Mouse (Mus musculus): Measurements from ENCODE around the gene Csf2rb2. TPM values are rescaled to one million over a fixed set of nuclear protein-coding genes. Genes with fewer than 3 reads are reported as not detected.
"Not testable (repeated sequence)": the region's sequence is repeated elsewhere in the genome, so short reads cannot be mapped to it uniquely, and the experiment has no call there.

The Csf2rb2 gene
- polyA plus RNA-seq (2015; fragmentation: Nextera tagmentation; extraction: Ambion mirVana) = 1.2 and 1.5 TPM in 2 replicates

DNA sequence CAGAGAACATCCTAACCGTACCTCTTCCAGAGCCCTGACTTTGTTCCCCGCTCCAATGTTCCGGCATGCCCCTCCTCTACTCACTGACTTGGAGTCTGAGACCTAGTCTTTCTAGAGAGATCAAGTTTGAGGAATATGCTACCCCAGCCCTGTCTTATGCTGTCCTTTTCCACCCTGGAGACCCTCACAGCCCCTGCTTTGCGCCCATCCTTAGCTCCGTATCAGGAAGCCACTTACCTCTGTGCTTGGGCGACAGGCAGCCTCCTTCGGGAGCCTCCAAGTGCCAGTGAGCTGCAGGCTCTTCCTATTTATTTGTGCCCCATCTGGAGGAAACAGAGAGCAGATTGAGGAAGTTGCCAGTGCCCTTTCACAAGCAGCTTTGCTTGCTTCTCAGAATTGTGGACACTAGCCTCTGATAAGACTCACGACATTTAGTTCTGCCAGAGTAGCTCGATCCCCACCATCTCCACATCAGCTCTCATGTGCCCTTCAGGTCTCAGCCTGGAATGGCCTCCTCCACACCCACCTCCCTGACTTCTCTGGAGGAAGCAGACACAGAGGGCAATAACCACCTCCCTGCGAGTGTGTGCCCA lies at the start of gene Csf2rb2:
Gene Csf2rb2, minus strand, starts transcription at position 381 of the 593 bp plus-strand sequence.
- H3K36me3 ChIP-seq = no peaks in the 10 kb centered on the region
- no peaks in the 10 kb centered on the region for H3K4me1 ChIP-seq
- no peak within 1 kb of the TSS for H3K27ac ChIP-seq (replicated peaks)
- no peak within 1 kb of the TSS for H3K9ac ChIP-seq
- no peak within 1 kb of the TSS for H3K4me3 ChIP-seq (replicated peaks)
- no peaks in the 10 kb centered on the region for H3K9me3 ChIP-seq (replicated peaks)
- H3K4me2 ChIP-seq (replicated peaks) = no peak within 1 kb of the TSS
- WGBS = 76% methylated on average over 10 of the region's 10 CpGs
- H3K27me3 ChIP-seq = no peaks in the 10 kb centered on the region
- no peak for ATAC-seq (ENCODE audit: insufficient number of reproducible peaks, low FRiP score, low TSS enrichment, low read depth)

DNA sequence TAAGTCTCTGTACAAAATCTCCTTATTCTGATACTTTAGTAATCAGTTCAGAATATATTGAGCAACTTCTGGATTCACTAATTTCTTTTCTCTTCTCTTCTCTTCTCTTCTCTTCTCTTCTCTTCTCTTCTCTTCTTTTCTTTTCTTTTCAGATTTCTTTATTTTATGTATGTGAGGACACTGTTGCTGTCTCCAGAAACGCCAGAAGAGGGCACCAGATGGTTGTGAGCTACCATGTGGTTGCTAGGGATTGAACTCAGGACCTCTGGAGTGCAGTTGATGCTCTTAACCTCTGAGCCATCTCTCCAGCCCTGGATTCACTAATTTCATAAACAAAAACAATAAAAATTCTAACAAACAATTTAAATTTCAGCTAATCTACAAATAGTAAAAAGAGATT lies 49.4 kb upstream of the Csf2rb2 start:
- Histone ChIP-seq H3K36me3 (no peaks in the 10 kb centered on the region), H3K27me3 (no peaks in the 10 kb centered on the region), H3K4me3 (replicated peaks) (no peak overlapping the region), H3K9ac (no peak overlapping the region), H3K4me1 (no peaks in the 10 kb centered on the region), H3K27ac (replicated peaks) (no peak overlapping the region), H3K4me2 (replicated peaks) (no peak overlapping the region), H3K9me3 (replicated peaks) (no peaks in the 10 kb centered on the region)
- ATAC-seq (ENCODE audit: insufficient number of reproducible peaks, low FRiP score, low TSS enrichment, low read depth) = no peak
- 0% methylated on average over 1 of the region's 1 CpGs for WGBS

DNA sequence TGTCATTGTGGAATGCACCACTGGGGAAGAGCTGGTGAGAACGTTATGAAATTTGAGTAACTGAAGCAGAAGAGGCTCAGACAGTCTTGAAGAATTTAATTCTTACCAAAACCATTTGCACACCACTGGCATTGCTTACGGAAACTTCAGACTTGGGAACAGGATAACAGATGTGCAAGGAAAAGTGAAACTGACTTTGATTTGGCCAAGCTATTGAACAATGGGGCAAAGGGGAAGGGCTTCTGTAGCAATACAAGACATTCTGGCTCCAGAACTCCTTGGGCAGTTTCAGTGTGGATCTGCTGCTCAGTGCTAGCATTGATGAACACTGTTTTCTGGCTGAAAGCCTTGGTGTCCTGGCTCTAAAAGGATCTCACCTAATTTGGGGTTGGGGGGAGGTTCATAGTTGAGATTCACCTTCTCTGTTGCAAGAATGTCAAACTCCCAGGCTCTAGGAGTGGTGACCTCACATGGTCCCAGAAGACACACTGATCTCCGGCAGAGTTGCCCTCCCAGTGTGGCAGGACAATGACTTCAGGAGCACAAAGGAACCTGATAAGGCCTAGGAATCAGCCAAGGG lies 46.2 kb upstream of the Csf2rb2 start:
- no peak for ATAC-seq (ENCODE audit: insufficient number of reproducible peaks, low FRiP score, low TSS enrichment, low read depth)
- H3K36me3 ChIP-seq = no peaks in the 10 kb centered on the region
- no peaks in the 10 kb centered on the region for H3K27me3 ChIP-seq
- H3K4me1 ChIP-seq = no peaks in the 10 kb centered on the region
- H3K4me2 ChIP-seq (replicated peaks) = no peak overlapping the region
- H3K4me3 ChIP-seq (replicated peaks) = no peak overlapping the region
- no peak overlapping the region for H3K27ac ChIP-seq (replicated peaks)
- H3K9me3 ChIP-seq (replicated peaks) = no peaks in the 10 kb centered on the region
- WGBS = 40% methylated on average over 3 of the region's 3 CpGs
- H3K9ac ChIP-seq = no peak overlapping the region

DNA sequence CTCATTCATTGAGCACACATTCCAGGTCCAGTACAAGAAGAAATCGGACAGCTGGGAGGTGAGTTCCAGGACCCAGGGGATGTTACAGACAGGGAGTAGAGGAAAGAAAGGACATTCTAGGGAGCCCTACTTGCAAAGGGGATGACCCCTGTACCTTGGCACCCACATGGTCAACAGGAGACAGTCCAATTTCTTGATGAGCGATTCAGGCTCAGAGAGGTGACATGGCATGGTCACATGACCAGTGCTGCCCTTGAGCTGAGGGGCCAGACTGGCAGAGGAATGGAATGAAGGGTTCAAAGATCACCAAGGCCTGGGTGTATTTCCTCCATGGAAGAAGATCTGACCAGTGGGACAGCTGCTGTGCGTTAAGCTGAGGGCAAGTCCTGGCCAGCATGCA lies 39.0 kb upstream of the Csf2rb2 start:
- H3K4me2 ChIP-seq (replicated peaks) = no peak overlapping the region
- H3K9me3 ChIP-seq (replicated peaks) = no peaks in the 10 kb centered on the region
- no peak overlapping the region for H3K27ac ChIP-seq (replicated peaks)
- WGBS = 82% methylated on average over 3 of the region's 3 CpGs
- ATAC-seq (ENCODE audit: insufficient number of reproducible peaks, low FRiP score, low TSS enrichment, low read depth) = no peak
- no peaks in the 10 kb centered on the region for H3K36me3 ChIP-seq
- H3K27me3 ChIP-seq = no peaks in the 10 kb centered on the region
- no peak overlapping the region for H3K9ac ChIP-seq
- no peak overlapping the region for H3K4me3 ChIP-seq (replicated peaks)
- H3K4me1 ChIP-seq = no peaks in the 10 kb centered on the region

DNA sequence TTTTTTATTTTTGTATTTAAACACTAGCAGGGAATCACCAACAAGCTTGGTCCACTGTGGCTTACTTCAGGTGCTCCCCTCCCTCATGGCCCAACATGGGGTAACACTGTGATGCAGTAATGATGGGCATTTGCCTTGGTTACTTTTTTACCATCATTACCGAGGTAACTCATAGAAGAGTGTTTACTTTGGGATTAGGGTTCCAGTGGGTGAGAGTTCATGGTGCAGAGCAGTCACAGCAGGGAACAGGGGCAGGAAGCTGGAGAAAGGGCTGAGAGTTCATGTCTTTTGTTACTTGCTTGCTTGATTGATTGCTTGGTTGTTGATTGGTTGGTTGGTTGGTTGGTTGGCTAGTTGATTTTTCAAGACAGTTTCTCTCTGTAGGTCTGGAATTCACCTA lies 38.2 kb upstream of the Csf2rb2 start:
- Histone ChIP-seq H3K4me2 (replicated peaks) (no peak overlapping the region), H3K27me3 (no peaks in the 10 kb centered on the region), H3K4me1 (no peaks in the 10 kb centered on the region), H3K9me3 (replicated peaks) (no peaks in the 10 kb centered on the region), H3K36me3 (no peaks in the 10 kb centered on the region), H3K4me3 (replicated peaks) (no peak overlapping the region), H3K27ac (replicated peaks) (no peak overlapping the region), H3K9ac (no peak overlapping the region)
- WGBS = 48% methylated on average over 1 of the region's 1 CpGs
- ATAC-seq (ENCODE audit: insufficient number of reproducible peaks, low FRiP score, low TSS enrichment, low read depth) = no peak

DNA sequence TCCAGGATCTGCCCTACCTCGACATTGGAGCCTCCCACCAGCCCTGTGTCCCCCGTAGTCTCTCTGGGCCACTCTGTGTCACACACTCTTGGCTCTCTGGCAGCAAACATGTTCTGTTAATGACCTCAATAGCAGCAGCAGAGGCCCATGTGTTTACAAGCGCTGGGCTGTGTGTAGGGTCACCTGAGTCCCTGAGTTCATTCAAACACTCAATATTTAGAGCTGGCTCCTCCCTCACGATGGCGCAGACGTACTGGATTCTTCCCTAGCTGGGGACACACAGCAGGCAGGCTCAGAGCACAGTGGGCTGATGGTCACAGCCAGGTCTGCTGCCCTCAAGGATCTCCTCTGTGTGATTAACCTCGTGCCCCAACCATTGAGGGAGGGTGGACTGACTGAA lies 35.4 kb upstream of the Csf2rb2 start:
- not testable (repeated sequence) for H3K4me3 ChIP-seq (replicated peaks); H3K27ac ChIP-seq (replicated peaks); H3K4me1 ChIP-seq; ATAC-seq (ENCODE audit: insufficient number of reproducible peaks, low FRiP score, low TSS enrichment, low read depth); H3K36me3 ChIP-seq; H3K27me3 ChIP-seq; H3K9me3 ChIP-seq (replicated peaks); H3K9ac ChIP-seq; H3K4me2 ChIP-seq (replicated peaks)
- 55% methylated on average over 7 of the region's 7 CpGs for WGBS

DNA sequence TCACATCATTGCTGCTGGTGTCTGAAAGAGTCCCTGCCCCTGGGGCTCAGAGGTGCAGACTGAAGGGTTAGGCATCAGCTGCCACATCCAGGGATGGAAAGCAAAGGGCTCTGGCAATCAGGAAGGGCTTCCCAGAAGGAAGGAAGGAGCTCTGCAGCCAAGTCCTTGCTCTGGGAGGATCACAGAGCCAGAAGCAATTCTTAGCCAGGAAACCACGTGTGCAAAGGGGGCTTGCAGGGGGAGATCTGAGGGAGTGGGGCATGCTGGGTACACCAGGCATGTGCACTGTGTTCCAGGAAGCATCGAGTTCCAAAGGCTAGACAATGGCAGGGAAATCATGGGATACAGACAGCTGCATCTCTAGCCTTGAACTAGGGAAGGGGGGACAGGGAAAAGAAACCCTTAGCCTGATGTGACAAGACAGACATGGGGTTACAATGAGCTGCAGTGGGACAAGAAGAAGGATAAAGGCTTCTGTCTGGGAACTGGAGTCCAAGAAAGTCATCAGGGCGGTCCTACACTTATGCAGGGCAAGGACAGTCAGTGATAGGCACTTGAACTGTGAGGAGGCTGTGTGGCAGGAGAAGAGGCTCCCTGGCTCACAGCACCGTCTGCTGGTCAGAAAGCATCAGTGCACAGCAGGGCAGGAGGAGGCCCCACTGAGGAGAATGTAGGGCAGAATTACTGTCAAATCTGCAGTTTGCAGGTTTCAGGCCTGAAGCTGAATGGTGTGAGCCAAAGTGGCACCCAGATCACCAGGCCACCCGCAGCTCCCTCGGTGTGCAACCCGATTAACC lies 34.3 kb upstream of the Csf2rb2 start:
- H3K4me2 ChIP-seq (replicated peaks); H3K36me3 ChIP-seq; H3K9me3 ChIP-seq (replicated peaks); H3K4me3 ChIP-seq (replicated peaks); H3K27ac ChIP-seq (replicated peaks); H3K9ac ChIP-seq; ATAC-seq (ENCODE audit: insufficient number of reproducible peaks, low FRiP score, low TSS enrichment, low read depth); H3K27me3 ChIP-seq; H3K4me1 ChIP-seq: not testable (repeated sequence)
- 29% methylated on average over 7 of the region's 7 CpGs for WGBS

DNA sequence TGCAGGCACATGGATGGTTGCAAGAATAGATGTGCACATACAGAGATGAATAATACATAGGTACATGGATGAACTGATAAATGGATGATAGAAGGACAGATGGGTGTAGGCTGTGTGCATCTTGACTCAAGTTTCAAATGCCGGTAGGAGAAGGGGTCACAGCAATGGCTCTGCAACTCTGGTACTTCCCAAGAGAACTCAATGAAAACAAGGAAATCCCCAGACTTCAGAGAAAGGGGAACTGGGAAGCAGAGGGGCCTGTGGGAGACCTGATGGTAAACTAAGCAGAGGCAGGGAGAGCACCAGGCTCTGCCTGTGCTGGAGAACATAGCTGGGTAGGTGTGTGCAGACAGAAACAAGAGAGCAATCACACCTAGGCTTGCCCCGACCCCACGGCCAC lies 28.9 kb upstream of the Csf2rb2 start:
- Histone ChIP-seq H3K36me3 (no peaks in the 10 kb centered on the region), H3K9ac (no peak overlapping the region), H3K4me3 (replicated peaks) (no peak overlapping the region), H3K4me1 (no peaks in the 10 kb centered on the region), H3K4me2 (replicated peaks) (no peak overlapping the region), H3K27me3 (no peaks in the 10 kb centered on the region), H3K9me3 (replicated peaks) (no peaks in the 10 kb centered on the region), H3K27ac (replicated peaks) (no peak overlapping the region)
- ATAC-seq (ENCODE audit: insufficient number of reproducible peaks, low FRiP score, low TSS enrichment, low read depth) = no peak
- WGBS = 88% methylated on average over 3 of the region's 3 CpGs

DNA sequence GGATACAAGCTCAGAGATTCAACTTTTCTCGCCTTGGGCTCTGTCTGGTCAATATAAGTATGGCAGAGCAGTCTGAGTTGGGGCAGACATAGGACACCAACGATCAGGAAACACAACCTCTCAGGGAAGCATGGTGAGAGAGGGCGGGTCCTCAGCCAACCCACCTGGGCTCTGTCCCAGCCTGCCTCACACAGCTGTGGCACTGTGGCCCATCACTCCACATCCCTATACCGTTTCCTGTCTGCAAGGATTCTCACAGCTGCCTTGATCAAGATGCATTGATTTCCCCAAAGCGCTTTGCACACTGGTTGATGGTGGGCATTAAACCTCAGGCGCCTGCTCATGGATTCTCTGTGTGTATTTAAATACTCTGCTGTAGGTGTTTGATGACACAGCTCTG lies 27.5 kb upstream of the Csf2rb2 start:
- WGBS = 68% methylated on average over 6 of the region's 6 CpGs

DNA sequence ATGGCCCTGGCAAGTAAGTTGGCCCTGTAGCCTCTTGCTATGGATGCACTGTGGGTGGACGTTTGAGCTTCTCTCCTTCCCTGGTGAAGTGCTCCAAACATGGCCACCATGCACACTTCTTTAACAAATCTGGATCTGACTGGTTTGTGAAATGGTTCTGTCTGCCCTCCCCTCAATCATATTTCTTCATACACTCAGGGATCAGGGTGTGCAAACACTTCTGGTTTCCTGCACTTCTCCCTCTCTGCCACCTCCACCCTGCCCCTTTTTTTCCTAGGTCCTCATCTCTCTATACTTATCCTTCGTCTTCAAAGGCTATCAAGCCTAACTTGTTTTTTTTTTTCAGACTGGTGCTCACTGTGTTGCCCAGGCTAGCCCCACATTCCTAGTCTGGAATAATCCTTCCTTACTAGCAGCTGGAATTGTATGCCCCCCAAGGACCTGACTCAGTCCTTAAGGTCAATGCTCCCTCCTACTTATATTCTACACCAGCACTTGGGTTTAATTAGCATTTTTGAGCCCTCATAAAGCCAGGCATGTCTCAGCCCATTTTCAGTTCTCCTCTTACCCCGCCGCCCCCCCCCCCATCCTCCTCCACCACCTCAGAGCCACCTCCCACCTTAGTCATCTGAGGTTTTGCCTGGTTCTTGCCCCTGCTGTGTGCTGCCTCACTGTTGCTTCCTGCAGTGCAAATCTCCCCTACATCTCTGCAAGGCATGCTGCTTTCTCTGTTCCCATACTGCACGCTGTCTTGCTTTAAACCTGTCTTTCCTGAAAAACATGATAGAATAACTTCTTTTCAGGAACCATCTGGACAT lies 26.2 kb upstream of the Csf2rb2 start:
- Histone ChIP-seq H3K27me3 (no peaks in the 10 kb centered on the region), H3K9me3 (replicated peaks) (no peaks in the 10 kb centered on the region), H3K36me3 (no peaks in the 10 kb centered on the region), H3K9ac (no peak overlapping the region), H3K27ac (replicated peaks) (no peak overlapping the region), H3K4me2 (replicated peaks) (no peak overlapping the region), H3K4me1 (no peaks in the 10 kb centered on the region), H3K4me3 (replicated peaks) (no peak overlapping the region)
- ATAC-seq (ENCODE audit: insufficient number of reproducible peaks, low FRiP score, low TSS enrichment, low read depth) = no peak
- 59% methylated on average over 5 of the region's 5 CpGs for WGBS

More for the DNA sequence above, 27.5 kb upstream of the Csf2rb2 start:
- Histone ChIP-seq H3K4me2 (replicated peaks) (no peak overlapping the region), H3K9me3 (replicated peaks) (no peaks in the 10 kb centered on the region), H3K36me3 (no peaks in the 10 kb centered on the region), H3K4me3 (replicated peaks) (no peak overlapping the region), H3K4me1 (no peaks in the 10 kb centered on the region), H3K27me3 (no peaks in the 10 kb centered on the region), H3K9ac (no peak overlapping the region), H3K27ac (replicated peaks) (no peak overlapping the region)
- no peak for ATAC-seq (ENCODE audit: insufficient number of reproducible peaks, low FRiP score, low TSS enrichment, low read depth)

DNA sequence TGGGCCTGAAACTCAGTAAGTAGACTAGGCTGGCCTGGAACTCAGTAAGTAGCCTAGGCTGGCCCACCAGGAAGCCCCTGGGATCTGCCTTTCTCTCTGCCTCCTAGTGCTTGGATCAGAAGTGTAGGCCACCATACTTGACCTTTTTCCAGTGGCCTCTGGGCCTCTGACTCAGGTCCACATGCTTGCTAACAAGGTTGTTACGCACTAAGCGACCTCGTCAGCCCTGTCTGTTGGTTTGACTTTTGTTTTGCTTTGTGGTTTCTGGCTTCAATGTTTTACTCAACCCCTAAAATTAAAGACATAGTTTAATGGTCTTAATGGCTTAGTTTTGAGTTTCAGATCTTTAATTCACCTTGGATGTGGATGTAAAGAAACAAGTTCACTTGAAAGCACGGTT lies 25.2 kb upstream of the Csf2rb2 start:
- ATAC-seq (ENCODE audit: insufficient number of reproducible peaks, low FRiP score, low TSS enrichment, low read depth) = no peak
- H3K9ac ChIP-seq = no peak overlapping the region
- no peaks in the 10 kb centered on the region for H3K27me3 ChIP-seq
- no peaks in the 10 kb centered on the region for H3K9me3 ChIP-seq (replicated peaks)
- H3K4me3 ChIP-seq (replicated peaks) = no peak overlapping the region
- H3K27ac ChIP-seq (replicated peaks) = no peak overlapping the region
- H3K4me1 ChIP-seq = no peaks in the 10 kb centered on the region
- H3K36me3 ChIP-seq = no peaks in the 10 kb centered on the region
- 60% methylated on average over 4 of the region's 4 CpGs for WGBS
- no peak overlapping the region for H3K4me2 ChIP-seq (replicated peaks)
